Mouse (Mus musculus) cerebellum, adult 2 months (tissue): Measurements from ENCODE around the gene Gm13288.

Experiments
- CTCF ChIP-seq: fragments of 200-500 bp; IDR thresholded peaks from 2 replicates; pipeline ENCODE4 v1.5.1; 2011; ENCODE audit warnings: low read depth, mild to moderate bottlenecking, control low read depth, low read length, moderate library complexity, borderline replicate concordance; ENCODE audit not compliant: insufficient read depth
- POLR2A ChIP-seq: fragments of 200-500 bp; IDR thresholded peaks from 2 replicates; pipeline ENCODE4 v1.6.1; 2011; ENCODE audit warnings: low read length, control low read depth, borderline replicate concordance; ENCODE audit not compliant: insufficient read depth

DNA sequence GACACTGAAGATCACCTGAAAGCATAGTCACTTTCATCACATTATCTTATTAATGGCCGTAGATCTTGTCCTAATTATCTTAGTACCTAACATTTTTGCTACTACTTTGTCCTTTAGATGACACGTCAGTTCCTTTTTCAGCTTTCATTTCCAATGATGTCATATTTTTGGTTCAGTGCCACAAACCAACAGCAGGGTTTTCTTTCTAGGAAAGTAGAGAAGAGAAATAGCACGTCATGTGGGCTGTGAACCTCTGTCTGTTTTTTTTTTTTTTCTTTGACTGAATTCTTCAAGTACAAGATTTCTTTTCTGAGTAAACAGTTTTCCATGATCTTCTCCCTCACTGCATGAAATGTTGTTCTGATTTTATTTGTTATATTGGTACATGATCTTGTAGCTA lies 34.7 kb downstream of the Gm13288 start:
- no peak for TF ChIP-seq POLR2A
- TF ChIP-seq CTCF: no peak
